Mouse (Mus musculus) heart, postnatal 14 days (tissue): ENCODE results near the gene Acap2. TPM values are rescaled to one million over a fixed set of nuclear protein-coding genes. Genes with fewer than 3 reads are reported as not detected.

Source experiments
- DNase-seq, 2 experiments: peaks; one replicate each; pipeline ENCODE4 v3.0.0; 2021 to 2022
- intact Hi-C: fragments of 180-260 bp; cut with DNase I; formaldehyde crosslinking; loops from one replicate; pipeline ENCODE4 v1.15.1; 2025
- total RNA-seq, 2 experiments: library from RNA; stranded (reverse); gene quantifications; 2 replicates each; pipeline ENCODE4 v1.2.3; 2021

Gene Acap2
- total RNA-seq, 2 experiments from 2014 or later, result 27.4 to 29.3 TPM

- intact Hi-C loops, result no loop called here
- no peak for DNase-seq
These were observed 140.3 kb downstream of the Acap2 start for GRCm38 (mm10) chr16:31060714-31061113.

GRCm38 (mm10) chr16:31060226-31060625 lies 140.8 kb downstream of the Acap2 start:
- intact Hi-C loops, result no loop called here
- DNase-seq, result no peak

GRCm38 (mm10) chr16:31059730-31060129 lies 141.3 kb downstream of the Acap2 start:
- DNase-seq, result no peak
- intact Hi-C loops, result loop anchor here (2.0 kb wide), 1 partner anchor 19 kb away; no protein-coding TSS in a partner anchor

- peak in 1 of 2 experiments; percentile 33 for DNase-seq
- intact Hi-C loops, result no loop called here
These were observed 148.2 kb downstream of the Acap2 start for GRCm38 (mm10) chr16:31052812-31053211.

- DNase-seq, result no peak
- intact Hi-C loops, result no loop called here
These were observed 148.8 kb downstream of the Acap2 start for GRCm38 (mm10) chr16:31052177-31052726.

- intact Hi-C loops, result no loop called here
- DNase-seq, result no peak
These were observed 150.3 kb downstream of the Acap2 start for GRCm38 (mm10) chr16:31050701-31051100.

- intact Hi-C loops, result no loop called here
- DNase-seq, result no peak
These were observed 152.9 kb downstream of the Acap2 start for GRCm38 (mm10) chr16:31048194-31048593.

- no peak for DNase-seq
- intact Hi-C loops, result no loop called here
These were observed 153.7 kb downstream of the Acap2 start for GRCm38 (mm10) chr16:31047186-31047898.

- DNase-seq, result no peak
- intact Hi-C loops, result no loop called here
These were observed 154.8 kb downstream of the Acap2 start for GRCm38 (mm10) chr16:31046217-31046659.

- intact Hi-C loops, result no loop called here
- no peak for DNase-seq
These were observed 155.8 kb downstream of the Acap2 start for GRCm38 (mm10) chr16:31045211-31045610.

- DNase-seq, result no peak
- intact Hi-C loops, result no loop called here
These were observed 157.9 kb downstream of the Acap2 start for GRCm38 (mm10) chr16:31043136-31043535.

Other genes with a start within 250 kb of the Acap2 start
- gene Xxylt1, start 119.8 kb downstream of the Acap2 start, total RNA-seq, result 10 to 100 TPM; 13.0 to 13.7 TPM
- gene Ppp1r2, start 74.0 kb upstream of the Acap2 start, total RNA-seq, result 100 to 1,000 TPM in 1 of 2 experiments, 10 to 100 TPM in 1; 97.4 to 101 TPM
- gene Apod, start 113.6 kb upstream of the Acap2 start, total RNA-seq, result 1 to 10 TPM; 2.1 to 3.0 TPM
- 1 to 10 TPM in 1 of 2 experiments, under 1 TPM in 1; 0.41 to 2.6 TPM for gene Bdh1, start 221.0 kb upstream of the Acap2 start, total RNA-seq